Mouse (Mus musculus) erythroblast, embryonic 14.5 days (primary cell): Measurements from ENCODE around the gene Atf4.

Experiments used
- GATA1 ChIP-seq: IDR thresholded peaks from 2 replicates; pipeline ENCODE4 v1.6.1; 2012; ENCODE audit warnings: low read length, inconsistent platforms, mixed read lengths
- TAL1 ChIP-seq: IDR thresholded peaks from 3 replicates; pipeline ENCODE4 v1.6.1; 2012; ENCODE audit warnings: low read length, inconsistent platforms, mixed read lengths

- TF ChIP-seq TAL1, result no peak
- no peak for TF ChIP-seq GATA1
Observed at GRCm38 (mm10) chr15:80232331-80232730, 22.7 kb upstream of the Atf4 start.
